Mouse (Mus musculus) heart, adult 8-10 months (tissue): ENCODE measurements at regions not wholly inside any gene's neighbourhood (a gene's known extent, or its start where the extent isn't known, plus 50 kb on each side); places are given as distances from the start of the nearest gene placed in this dataset.

ENCODE experiments used
- DNase-seq: peaks from one replicate; pipeline ENCODE4 v3.0.0; 2022; ENCODE audit warnings: low spot score

GRCm38 (mm10) chr3:34377329-34377728 lies 272.9 kb upstream of the Sox2 start:
- no peak for DNase-seq

GRCm38 (mm10) chr3:34371418-34371817 lies 278.8 kb upstream of the Sox2 start:
- no peak for DNase-seq

- DNase-seq = no peak
Observed at GRCm38 (mm10) chr3:34338100-34338499, 257.0 kb upstream of the Dnajc19 start.

- no peak for DNase-seq
Observed at GRCm38 (mm10) chr3:34333555-34333954, 252.4 kb upstream of the Dnajc19 start.

- DNase-seq = no peak
Observed at GRCm38 (mm10) chr3:34331889-34332276, 250.8 kb upstream of the Dnajc19 start.

- no peak for DNase-seq
Observed at GRCm38 (mm10) chr3:34330970-34331888, 250.1 kb upstream of the Dnajc19 start.

- no peak for DNase-seq
Observed at GRCm38 (mm10) chr3:34328865-34329264, 247.7 kb upstream of the Dnajc19 start.

- DNase-seq = no peak
Observed at GRCm38 (mm10) chr3:34325669-34326068, 244.5 kb upstream of the Dnajc19 start.

- no peak for DNase-seq
Observed at GRCm38 (mm10) chr3:34322527-34323210, 241.5 kb upstream of the Dnajc19 start.

GRCm38 (mm10) chr3:34314798-34315197 lies 233.7 kb upstream of the Dnajc19 start:
- no peak for DNase-seq

- no peak for DNase-seq
Observed at GRCm38 (mm10) chr3:34314393-34314792, 233.3 kb upstream of the Dnajc19 start.

GRCm38 (mm10) chr3:34311944-34312343 lies 230.8 kb upstream of the Dnajc19 start:
- no peak for DNase-seq

- DNase-seq = no peak
Observed at GRCm38 (mm10) chr3:34299637-34300036, 218.5 kb upstream of the Dnajc19 start.

GRCm38 (mm10) chr3:34287836-34288235 lies 206.7 kb upstream of the Dnajc19 start:
- no peak for DNase-seq

- no peak for DNase-seq
Observed at GRCm38 (mm10) chr3:34270154-34270553, 189.0 kb upstream of the Dnajc19 start.

- no peak for DNase-seq
Observed at GRCm38 (mm10) chr3:34266462-34266861, 185.3 kb upstream of the Dnajc19 start.

GRCm38 (mm10) chr3:34264811-34265210 lies 183.7 kb upstream of the Dnajc19 start:
- no peak for DNase-seq

- no peak for DNase-seq
Observed at GRCm38 (mm10) chr3:34252730-34253337, 171.7 kb upstream of the Dnajc19 start.

- no peak for DNase-seq
Observed at GRCm38 (mm10) chr3:34242126-34242525, 161.0 kb upstream of the Dnajc19 start.

- DNase-seq = no peak
Observed at GRCm38 (mm10) chr3:34239978-34240377, 158.9 kb upstream of the Dnajc19 start.

GRCm38 (mm10) chr3:34234391-34234790 lies 153.3 kb upstream of the Dnajc19 start:
- DNase-seq = no peak
